Mouse (Mus musculus): Measurements from ENCODE around the gene Plcg2.

GRCm38 (mm10) chr8:117678650-117679049 is 180.6 kb downstream of the Plcg2 start:
- TF ChIP-seq POLR2A (IDR thresholded peaks at IDR 0.05; ENCODE audit: borderline replicate concordance, low read depth, low read length), result no peak
- TF ChIP-seq CTCF (IDR thresholded peaks at IDR 0.05; ENCODE audit: low read depth, low read length), result no peak
